Mouse (Mus musculus): ENCODE results near the gene Matk. TPM values are rescaled to one million over a fixed set of nuclear protein-coding genes. Genes with fewer than 3 reads are reported as not detected.

The Matk gene
- polyA plus RNA-seq, 1 experiment from 2014 or later, result 5.4 TPM

DNA sequence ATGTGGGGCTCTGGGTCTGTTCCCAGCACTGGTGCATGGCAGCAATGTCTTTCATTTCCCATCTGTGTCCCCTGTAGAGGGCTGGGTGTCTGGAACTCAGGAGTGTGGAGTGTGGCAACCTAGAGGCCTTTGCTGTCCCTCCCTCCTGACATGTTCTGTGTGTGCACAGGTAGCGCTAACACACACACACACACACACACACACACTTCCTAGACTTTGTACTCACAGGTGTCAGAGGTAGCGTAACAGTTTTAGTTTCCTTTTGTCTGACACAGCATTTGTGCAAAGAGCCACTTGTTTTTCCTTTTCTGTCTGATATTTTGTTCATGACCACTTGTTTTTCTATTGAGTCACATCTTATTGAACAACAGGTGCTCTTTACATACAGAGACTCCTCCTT, 4.9 kb upstream of the Matk start:
- Histone ChIP-seq H3K36me3 (0 out of 2 replicates have a peak, but pooled peaks cover 10% of the 10 kb centered on the region), H3K9ac (no peak overlapping the region), H3K27me3 (peaks cover 43% of the 10 kb centered on the region), H3K4me1 (peaks cover 10% of the 10 kb centered on the region), H3K27ac (no peak overlapping the region), H3K9me3 (no peaks in the 10 kb centered on the region), H3K4me2 (replicated peaks) (no peak overlapping the region), H3K4me3 (no peak overlapping the region)
- no peak for ATAC-seq (ENCODE audit: low FRiP score, low read depth)
- WGBS, result 87% methylated on average over 2 of the region's 2 CpGs

DNA sequence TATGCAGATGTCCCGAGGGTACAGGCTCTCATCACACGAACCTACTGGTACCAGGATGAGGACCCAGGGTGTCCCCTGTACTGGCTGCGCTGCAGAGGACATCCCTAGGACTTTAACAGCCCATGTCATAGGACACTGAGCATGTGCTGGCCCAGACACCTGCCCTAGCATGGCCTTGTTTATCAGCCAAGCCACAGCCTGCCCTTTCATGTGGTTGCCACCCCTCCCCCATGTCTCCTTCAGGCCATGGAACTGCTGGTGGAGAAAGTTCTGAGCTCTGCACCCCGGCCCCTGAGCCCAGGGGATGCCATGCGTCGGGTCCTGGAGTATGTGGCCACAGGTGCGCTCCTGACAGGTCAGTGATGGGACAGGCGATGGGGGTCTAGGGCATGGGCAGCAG, 3.3 kb upstream of the Matk start:
- Histone ChIP-seq H3K9ac (no peak overlapping the region), H3K36me3 (0 out of 2 replicates have a peak, but pooled peaks cover 10% of the 10 kb centered on the region), H3K27me3 (peaks cover 43% of the 10 kb centered on the region), H3K9me3 (no peaks in the 10 kb centered on the region), H3K4me1 (peaks cover 15% of the 10 kb centered on the region), H3K27ac (no peak overlapping the region), H3K4me2 (replicated peaks) (no peak overlapping the region), H3K4me3 (no peak overlapping the region)
- WGBS, result 78% methylated on average over 8 of the region's 8 CpGs
- ATAC-seq (ENCODE audit: low FRiP score, low read depth), result no peak

DNA sequence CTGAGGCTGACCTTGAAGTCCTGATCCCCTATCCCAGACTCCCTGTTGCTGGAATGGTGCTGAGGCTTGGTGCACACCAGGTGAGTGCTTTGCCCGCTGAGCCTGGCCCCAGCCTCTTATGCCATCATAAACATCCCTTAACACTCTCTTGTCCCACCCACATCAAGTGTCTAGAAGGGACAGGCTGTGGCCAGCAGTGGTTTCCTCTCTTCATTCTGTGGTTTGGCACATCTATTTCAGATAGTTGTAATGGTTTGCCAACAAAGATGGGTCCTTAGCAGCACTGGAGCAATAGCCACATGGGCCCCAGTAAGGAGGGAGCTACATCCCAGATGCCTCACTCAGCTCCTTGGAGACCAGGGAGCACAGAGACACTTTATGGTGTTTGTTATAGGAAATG, 2.2 kb downstream of the Matk start:
- 56% methylated on average over 1 of the region's 1 CpGs for WGBS
- 0 out of 2 replicates have a peak, but pooled peaks cover under 1% of the 10 kb centered on the region for H3K36me3 ChIP-seq
- peaks cover 24% of the 10 kb centered on the region for H3K4me1 ChIP-seq
- no peak overlapping the region for H3K27ac ChIP-seq
- no peak overlapping the region for H3K4me3 ChIP-seq
- H3K4me2 ChIP-seq (replicated peaks), result no peak overlapping the region
- no peak for ATAC-seq (ENCODE audit: low FRiP score, low read depth)
- H3K9ac ChIP-seq, result no peak overlapping the region
- peaks cover 96% of the 10 kb centered on the region for H3K27me3 ChIP-seq
- no peaks in the 10 kb centered on the region for H3K9me3 ChIP-seq

DNA sequence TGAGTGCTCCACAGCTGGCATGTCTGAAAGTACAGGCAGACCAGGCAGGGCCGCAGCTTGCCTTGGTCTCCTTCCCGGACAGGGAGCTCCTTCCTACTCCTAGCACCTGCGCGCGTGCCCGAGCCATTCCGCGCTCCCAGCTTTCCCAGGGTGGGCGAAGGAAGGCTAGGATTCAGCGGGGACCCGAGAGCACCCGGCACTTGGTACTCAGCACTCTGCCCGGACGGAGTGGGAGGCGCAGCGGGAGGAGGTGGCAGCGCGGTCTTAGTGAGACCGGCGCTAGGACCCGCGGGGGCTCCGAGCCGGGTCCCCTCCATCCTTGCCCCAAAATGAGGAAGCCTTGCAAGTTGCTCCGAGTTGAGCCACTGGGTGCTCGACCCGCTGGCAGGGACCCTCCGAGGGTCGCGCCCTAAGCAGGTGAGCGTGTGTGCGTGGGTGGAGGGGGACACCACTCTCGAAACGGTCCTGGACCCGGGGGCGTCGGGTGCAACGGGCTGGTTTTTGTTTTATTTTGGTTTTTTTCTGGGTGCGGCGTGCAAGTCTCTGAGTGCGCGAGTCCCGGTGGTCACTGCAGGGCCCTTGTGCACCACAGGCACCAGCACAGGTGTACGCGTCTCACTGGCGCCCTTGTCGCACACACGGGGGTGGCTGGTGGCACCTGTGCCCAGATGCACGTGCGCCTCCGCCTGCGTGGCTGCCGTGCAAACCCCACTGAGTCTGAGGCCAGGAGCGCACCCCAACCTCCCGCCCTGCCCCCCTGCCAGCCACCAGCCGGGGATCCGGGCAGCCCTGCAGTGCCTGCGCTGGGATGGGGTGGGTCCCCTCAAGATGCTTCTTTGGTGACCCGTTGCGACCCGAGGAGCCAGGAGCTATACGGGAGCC, 4.7 kb downstream of the Matk start:
- 2% methylated on average over 62 of the region's 62 CpGs for WGBS
- Histone ChIP-seq H3K4me1 (peaks cover 24% of the 10 kb centered on the region), H3K9me3 (peaks cover 5% of the 10 kb centered on the region), H3K4me3 (peak overlapping the region; percentile 52), H3K27ac (no peak overlapping the region), H3K36me3 (peaks cover 19% of the 10 kb centered on the region), H3K9ac (peak overlapping the region; percentile 65), H3K27me3 (peaks cover 86% of the 10 kb centered on the region), H3K4me2 (replicated peaks) (peak overlapping the region; percentile 80)
- no peak for ATAC-seq (ENCODE audit: low FRiP score, low read depth)

DNA sequence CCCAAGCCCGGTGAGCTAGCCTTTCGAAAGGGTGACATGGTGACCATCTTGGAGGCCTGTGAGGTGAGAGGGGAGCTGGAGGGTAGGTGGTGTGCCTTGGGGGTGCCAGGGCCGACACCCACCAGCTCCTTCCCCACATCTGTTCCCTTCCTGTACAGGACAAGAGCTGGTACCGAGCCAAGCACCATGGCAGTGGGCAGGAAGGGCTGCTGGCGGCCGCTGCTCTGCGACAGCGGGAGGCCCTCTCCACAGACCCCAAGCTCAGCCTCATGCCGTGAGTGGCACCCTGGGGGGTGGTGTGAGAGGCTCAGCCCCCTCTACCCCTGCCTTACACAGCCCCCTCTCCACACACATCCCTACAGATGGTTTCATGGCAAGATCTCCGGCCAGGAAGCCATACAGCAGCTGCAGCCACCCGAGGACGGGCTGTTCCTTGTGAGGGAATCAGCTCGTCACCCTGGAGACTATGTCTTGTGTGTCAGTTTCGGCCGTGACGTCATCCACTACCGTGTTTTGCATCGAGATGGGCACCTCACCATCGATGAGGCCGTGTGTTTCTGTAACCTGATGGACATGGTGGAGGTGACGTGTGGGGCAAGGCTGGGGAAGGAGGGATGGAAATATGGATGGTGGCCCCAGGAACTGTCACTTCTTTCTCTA, 6.6 kb downstream of the Matk start:
- Histone ChIP-seq H3K4me1 (peaks cover 15% of the 10 kb centered on the region), H3K36me3 (peaks cover 39% of the 10 kb centered on the region), H3K4me2 (replicated peaks) (no peak overlapping the region; the same call in 1 of the 2 replicates), H3K9ac (peak overlapping the region; percentile 35; the same call in 1 of the 2 replicates), H3K27me3 (peaks cover 66% of the 10 kb centered on the region), H3K9me3 (peaks cover 5% of the 10 kb centered on the region), H3K27ac (no peak overlapping the region), H3K4me3 (no peak overlapping the region)
- no peak for ATAC-seq (ENCODE audit: low FRiP score, low read depth)
- WGBS, result 37% methylated on average over 21 of the region's 21 CpGs

DNA sequence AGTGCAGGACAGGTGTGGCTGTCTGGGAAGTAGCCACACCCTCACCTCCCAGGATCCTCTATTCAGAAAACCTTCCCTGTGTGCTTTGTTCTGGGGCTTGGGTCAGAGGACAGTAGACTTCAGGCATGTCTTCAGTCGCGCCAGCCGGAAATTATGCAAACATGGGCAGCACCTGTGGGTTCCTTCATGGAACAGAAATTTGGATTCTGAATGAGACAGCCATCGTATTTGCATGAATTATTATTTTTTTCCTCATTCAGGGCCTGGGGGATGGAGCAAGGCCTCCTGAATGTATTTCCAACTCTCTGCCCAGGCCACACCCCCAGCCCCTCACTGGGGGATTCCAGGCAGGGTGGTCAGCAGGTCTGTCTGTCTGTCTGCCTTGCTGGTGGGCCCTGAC, 8.3 kb downstream of the Matk start:
- H3K9me3 ChIP-seq, result peaks cover 5% of the 10 kb centered on the region
- H3K27me3 ChIP-seq, result peaks cover 50% of the 10 kb centered on the region
- no peak overlapping the region for H3K4me3 ChIP-seq
- no peak overlapping the region for H3K4me2 ChIP-seq (replicated peaks)
- 89% methylated on average over 4 of the region's 4 CpGs for WGBS
- H3K4me1 ChIP-seq, result peaks cover 24% of the 10 kb centered on the region
- no peak overlapping the region for H3K9ac ChIP-seq
- ATAC-seq (ENCODE audit: low FRiP score, low read depth), result no peak
- no peak overlapping the region for H3K27ac ChIP-seq
- peaks cover 53% of the 10 kb centered on the region for H3K36me3 ChIP-seq

DNA sequence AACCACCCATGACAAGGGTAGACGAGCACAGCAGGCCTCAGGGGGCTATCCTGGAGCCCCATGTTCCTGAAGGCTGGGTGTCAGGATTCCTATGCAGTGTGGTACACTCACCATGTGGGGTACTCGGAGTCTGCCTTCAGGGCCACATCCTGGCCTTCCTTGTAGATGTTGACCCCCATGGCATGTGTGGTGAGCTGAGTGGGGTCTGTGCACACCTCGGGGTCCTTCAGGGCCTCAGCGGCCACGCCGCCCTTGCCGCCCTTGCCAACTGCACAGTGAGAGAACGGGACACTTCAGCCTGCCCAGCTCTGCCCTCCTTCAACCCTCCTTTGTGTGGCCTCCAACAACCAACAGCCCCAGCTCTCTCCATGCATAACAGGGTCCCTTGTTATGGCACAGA, 12.8 kb downstream of the Matk start:
- no peak for ATAC-seq (ENCODE audit: low FRiP score, low read depth)
- H3K4me3 ChIP-seq, result peak overlapping the region; percentile 75
- 95% methylated on average over 8 of the region's 8 CpGs for WGBS
- H3K9ac ChIP-seq, result peak overlapping the region; percentile 78
- H3K36me3 ChIP-seq, result peaks cover 63% of the 10 kb centered on the region
- peak overlapping the region; percentile 74 for H3K4me2 ChIP-seq (replicated peaks)
- no peak overlapping the region for H3K27ac ChIP-seq
- H3K9me3 ChIP-seq, result peaks cover 3% of the 10 kb centered on the region
- H3K4me1 ChIP-seq, result peaks cover 21% of the 10 kb centered on the region
- H3K27me3 ChIP-seq, result peaks cover 5% of the 10 kb centered on the region

DNA sequence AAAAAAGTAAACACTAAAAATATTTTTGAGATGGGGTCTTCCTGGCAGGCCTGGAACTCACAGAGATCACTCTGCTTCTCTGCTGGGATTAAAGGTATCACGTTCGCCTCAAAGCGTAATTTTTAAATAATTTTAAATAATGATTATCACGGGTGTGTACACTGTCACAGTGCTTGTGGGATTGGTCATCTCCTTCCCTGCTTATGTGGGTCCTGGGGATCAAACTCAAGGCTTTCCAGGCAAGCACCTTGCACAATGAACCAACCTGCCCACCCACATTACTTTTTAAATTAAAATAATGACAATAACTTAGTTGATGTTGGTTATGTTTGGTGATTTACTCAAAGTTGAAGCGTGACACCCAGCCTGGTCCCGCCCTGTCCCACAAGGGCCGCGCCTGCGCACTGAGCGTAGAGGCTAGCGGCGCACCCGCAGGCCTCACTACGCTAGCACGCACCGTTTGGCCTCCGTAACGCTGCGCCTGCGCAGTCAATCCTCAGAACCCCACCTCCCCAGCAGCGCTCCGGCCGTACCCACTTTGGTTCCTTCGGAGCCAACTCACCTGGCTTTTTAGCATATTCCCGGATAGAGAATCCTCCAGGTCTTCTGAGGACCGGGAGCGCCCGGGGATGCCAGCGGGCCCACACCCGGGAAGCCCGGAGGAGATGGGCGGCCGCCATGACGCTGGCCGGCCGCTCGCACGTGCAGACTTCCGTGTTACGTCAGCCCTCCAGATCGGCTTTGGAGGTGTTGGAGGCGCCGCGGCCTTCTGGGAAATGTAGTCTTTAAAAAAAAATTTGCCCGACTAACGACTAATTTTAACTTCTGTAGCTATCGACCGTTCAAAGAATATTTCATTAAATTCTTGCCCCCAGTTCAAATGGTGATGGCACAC, 13.7 kb downstream of the Matk start, which contains the start of the genes Mrpl54 and Apba3:
TSS of gene Mrpl54 (minus strand) at position 724 of the 895 bp plus-strand sequence.
TSS of gene Apba3 (plus strand) at position 750 of the 895 bp plus-strand sequence.
- Histone ChIP-seq H3K4me3 (peak within 1 kb of the TSS; percentile 75), H3K4me2 (replicated peaks) (peak within 1 kb of the TSS; percentile 95), H3K9me3 (no peaks in the 10 kb centered on the region), H3K4me1 (peaks cover 21% of the 10 kb centered on the region), H3K27me3 (no peaks in the 10 kb centered on the region; the same call in 1 of the 2 replicates), H3K9ac (peak within 1 kb of the TSS; percentile 78), H3K36me3 (peaks cover 63% of the 10 kb centered on the region), H3K27ac (peak within 1 kb of the TSS; percentile 84)
- under 1% methylated on average over 48 of the region's 48 CpGs for WGBS
- peak; percentile 94 for ATAC-seq (ENCODE audit: low FRiP score, low read depth)

DNA sequence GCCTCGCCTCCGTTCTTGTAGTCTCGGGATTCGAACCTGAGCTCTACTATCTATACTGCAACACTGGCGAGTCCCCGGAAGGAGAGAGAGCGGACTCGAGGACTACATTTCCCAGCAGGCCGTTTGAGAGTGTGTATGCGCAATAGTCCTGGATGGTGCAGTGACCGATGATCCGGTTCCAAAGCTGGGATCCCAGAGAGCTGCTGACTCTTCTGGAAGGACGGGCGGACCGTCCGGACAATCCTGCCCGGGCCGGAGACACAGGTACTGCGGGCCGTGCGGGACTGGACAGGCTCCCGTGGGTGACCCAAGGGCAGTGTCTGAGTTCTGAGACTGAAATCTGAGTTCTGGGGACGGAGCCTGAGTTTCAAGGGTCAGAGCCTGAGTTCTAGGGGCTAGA, 15.3 kb downstream of the Matk start:
- Histone ChIP-seq H3K9me3 (no peaks in the 10 kb centered on the region), H3K27me3 (no peaks in the 10 kb centered on the region), H3K4me3 (peak overlapping the region; percentile 75), H3K9ac (peak overlapping the region; percentile 87), H3K4me2 (replicated peaks) (peak overlapping the region; percentile 95), H3K4me1 (peaks cover 21% of the 10 kb centered on the region), H3K36me3 (peaks cover 63% of the 10 kb centered on the region), H3K27ac (peak overlapping the region; percentile 63; the same call in 1 of the 2 replicates)
- no peak for ATAC-seq (ENCODE audit: low FRiP score, low read depth)
- 3% methylated on average over 23 of the region's 23 CpGs for WGBS

DNA sequence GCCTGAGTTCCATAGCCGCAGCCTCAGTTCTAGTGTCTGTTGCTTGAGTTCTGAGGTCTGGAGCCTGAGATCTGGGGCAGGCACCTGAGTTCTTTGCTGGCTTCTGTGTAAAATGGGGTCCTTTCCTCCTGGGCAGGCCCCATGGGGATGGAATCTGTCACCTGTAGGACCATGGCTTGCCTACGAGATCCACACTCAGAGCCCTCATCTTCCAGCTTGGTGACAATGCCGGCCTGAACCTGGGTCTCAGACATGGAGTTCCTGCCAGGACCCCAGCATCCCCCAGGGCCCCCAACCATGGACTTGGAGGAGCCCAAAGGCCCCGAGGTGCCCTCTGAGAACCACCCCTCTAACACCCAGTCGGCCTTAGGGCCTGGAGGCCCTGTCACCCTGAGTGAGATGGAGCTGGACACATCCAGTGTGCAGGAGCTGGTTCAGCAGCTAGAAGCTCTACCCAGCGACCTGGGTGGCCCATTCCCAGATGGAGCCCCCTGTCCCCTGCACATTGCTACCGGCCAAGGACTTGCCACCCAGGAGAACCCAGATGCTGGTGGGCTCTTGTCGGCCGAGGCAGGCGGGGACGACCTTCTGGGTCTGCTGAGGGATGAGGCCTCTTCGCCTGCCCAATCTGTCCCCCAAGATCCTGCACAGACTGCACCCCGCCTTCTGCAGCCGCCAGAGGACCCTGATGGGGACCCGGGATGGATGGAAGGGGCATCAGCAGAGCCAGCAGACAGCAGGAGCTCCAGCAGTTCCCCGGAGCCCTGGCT, 16.1 kb downstream of the Matk start:
- 83% methylated on average over 16 of the region's 16 CpGs for WGBS
- ATAC-seq (ENCODE audit: low FRiP score, low read depth), result no peak

DNA sequence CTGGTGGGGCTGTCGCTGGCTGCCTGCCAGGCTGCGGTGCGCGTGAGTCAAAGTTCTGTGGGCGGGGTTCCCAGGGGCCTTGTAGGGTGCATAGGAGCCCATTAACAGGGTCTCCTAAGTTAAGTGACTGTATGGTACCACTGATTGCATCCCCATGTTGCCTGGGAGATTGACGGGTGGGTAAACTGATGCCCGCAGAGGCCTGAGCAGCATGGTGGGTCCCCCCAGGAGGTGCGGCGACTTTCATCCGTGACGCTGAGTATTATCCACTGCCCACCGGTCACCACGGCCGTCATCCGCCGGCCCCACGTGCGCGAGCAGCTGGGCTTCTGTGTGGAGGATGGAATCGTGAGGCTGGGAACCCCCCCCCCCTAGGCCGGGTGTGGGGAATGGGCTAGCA, 19.6 kb downstream of the Matk start:
- Histone ChIP-seq H3K9me3 (0 out of 2 replicates have a peak, but pooled peaks cover 4% of the 10 kb centered on the region), H3K4me3 (no peak overlapping the region), H3K4me1 (peaks cover 13% of the 10 kb centered on the region), H3K9ac (no peak overlapping the region), H3K27ac (no peak overlapping the region), H3K36me3 (peaks cover 45% of the 10 kb centered on the region), H3K4me2 (replicated peaks) (no peak overlapping the region), H3K27me3 (0 out of 2 replicates have a peak, but pooled peaks cover 4% of the 10 kb centered on the region)
- 95% methylated on average over 21 of the region's 21 CpGs for WGBS
- ATAC-seq (ENCODE audit: low FRiP score, low read depth), result no peak

More for the DNA sequence above, 16.1 kb downstream of the Matk start:
- H3K4me2 ChIP-seq (replicated peaks), result peak overlapping the region; percentile 95
- peak overlapping the region; percentile 63; the same call in 1 of the 2 replicates for H3K27ac ChIP-seq
- peak overlapping the region; percentile 75 for H3K4me3 ChIP-seq
- H3K36me3 ChIP-seq, result peaks cover 63% of the 10 kb centered on the region
- H3K4me1 ChIP-seq, result peaks cover 21% of the 10 kb centered on the region
- H3K9me3 ChIP-seq, result no peaks in the 10 kb centered on the region
- peak overlapping the region; percentile 87 for H3K9ac ChIP-seq
- no peaks in the 10 kb centered on the region for H3K27me3 ChIP-seq

Measured in limb, embryonic 13.5 days (tissue).